Mouse (Mus musculus) cerebral cortex, adult 2 months (tissue): Measurements from ENCODE around the gene Klk4.

Source experiments
- WGBS: fragments of 180-500 bp; shearing (Covaris S2); methylation state at CpG from one replicate; pipeline ENCODE4 v1.1.7; 2018; 5-methylcytosine and 5-hydroxymethylcytosine counted together

The Klk4 gene

DNA sequence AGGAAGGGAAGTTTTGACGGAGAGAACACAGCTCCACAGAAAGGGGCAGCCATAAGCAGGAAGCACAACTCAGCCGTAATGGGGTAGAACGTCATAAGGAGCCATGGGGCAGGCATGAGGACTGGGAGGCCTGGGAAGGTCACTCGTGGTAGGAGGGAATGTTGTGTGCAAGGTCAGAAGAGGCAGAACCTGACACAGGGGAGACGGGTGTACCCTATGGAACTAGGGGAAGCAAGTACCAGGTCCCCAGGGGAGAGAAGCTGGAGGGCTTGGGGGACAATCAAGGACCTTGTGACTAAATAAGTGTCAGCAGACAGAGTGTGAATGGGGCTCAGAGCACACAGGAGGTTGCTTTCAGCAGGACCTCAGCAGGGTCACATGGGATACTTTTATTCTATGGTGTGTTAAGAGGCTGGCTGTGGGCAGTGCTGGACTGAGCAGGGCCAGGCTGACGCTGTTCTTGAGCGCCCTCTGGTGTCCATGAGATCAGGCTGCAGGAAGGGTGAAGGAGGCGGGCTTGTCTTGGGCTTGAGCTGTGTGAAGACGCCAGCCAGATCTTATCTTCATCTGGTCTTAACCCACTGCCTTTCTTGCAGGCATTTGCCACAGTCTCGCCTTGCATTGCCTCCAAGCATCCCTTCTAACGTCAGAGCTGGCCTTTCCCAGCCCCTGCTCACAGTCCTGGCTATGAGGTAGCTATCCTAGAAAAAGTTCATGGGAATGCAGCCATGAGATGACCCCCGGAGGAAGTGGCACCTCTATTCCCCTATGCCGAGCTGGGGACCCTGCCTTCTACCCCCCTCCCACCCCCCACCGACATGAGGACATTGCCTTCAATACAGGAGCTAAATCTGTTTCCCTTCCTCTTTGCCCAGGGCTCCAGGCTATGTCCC is 38.8 kb downstream of the Klk4 start:
- 29% methylated on average over 14 of the region's 14 CpGs for WGBS

DNA sequence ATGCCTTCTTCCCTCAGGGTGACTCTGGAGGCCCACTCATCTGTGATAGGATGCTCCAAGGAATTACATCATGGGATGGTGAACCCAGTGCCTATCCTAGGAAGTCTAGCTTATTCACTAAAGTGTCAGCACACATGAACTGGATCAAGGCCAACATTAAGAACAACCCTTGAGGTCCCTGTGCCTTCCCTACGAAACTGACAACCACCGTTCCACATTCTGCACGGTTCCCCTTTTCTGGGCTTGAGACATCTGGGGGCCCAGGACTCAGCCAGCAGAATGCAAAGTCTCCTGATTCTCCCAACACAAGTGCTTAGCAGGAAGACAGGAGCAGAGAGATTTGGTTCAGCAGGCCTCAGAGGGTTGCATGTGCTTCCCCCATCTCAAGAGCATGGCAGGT is 39.6 kb downstream of the Klk4 start:
- WGBS: 85% methylated on average over 3 of the region's 3 CpGs

DNA sequence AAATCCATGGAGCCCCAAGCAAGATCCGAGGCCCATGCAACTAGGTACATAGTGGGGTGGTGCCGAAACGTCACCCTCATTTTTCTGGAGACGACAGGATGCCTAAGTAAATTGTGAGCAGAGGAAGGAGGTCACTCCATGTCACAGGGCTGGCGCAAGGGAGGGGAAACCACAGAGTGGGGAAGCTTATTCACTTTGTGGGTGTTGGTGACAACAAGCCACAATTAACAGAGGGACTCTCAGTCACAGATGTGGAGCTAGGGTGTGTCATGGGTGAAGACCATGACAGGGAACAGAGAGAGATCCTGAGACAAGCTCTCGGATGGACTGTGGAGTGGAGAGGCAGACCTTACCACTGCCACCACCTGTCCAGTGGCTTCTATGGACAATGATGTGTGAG is 40.1 kb downstream of the Klk4 start:
- 84% methylated on average over 6 of the region's 6 CpGs for WGBS

DNA sequence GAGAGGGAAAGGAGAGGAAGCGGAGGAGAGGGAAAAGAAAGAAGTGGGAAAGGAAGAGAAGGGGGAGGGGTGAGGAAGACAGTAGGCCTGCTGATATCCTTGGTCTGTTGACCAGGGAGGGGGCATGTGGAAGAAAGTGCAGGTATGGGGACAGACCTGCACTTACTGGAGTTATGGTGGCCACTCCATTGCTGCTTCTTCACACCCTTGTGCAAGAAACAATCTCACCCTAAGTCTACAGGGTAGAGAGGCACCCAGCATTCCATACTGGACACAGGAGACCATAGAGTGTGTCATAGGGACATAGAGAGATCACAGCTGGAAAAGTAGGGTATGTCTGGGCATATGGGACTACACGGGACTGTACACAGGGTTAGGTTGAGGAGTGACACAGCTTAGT is 41.0 kb downstream of the Klk4 start:
- WGBS: 88% methylated on average over 2 of the region's 2 CpGs

DNA sequence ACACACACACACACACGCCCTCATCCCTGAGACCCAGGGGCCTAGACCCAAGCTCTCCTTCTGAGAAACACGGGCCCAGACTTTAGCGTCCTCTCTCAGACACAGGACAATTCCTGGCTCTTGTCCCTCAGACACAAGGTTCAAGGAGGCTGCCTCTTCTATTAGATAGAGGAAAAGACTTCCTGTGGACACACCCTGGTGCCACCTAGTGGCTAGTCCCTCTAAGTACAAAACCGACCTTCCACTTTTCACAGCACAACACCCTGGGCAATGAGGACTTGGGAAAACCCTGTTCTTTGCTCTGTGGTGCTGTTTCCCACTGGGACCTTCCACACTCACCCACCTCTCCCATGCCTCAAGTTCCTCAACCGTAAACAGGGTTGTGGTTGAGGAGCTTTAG is 45.0 kb downstream of the Klk4 start:
- WGBS: 79% methylated on average over 5 of the region's 5 CpGs

DNA sequence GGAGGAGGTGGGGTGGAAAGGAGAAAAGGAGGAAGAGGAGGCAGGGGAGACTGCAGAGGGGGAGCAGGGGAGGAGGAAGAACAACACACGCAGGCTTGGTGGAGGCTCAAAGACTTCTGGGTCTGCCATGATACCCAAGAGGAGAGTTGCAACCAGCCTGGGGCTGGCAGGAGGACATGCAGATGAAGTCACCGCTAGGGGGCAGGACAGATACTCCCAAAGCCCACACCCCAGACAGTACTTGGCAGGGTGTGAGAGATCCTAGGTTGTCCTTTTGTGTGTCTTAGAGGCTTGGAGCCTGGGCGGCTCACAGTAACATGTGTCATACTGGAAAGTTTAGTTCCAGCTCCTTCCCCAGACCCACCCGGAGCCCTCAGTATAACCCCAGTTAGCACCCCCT is 47.6 kb downstream of the Klk4 start:
- WGBS: 46% methylated on average over 4 of the region's 4 CpGs

DNA sequence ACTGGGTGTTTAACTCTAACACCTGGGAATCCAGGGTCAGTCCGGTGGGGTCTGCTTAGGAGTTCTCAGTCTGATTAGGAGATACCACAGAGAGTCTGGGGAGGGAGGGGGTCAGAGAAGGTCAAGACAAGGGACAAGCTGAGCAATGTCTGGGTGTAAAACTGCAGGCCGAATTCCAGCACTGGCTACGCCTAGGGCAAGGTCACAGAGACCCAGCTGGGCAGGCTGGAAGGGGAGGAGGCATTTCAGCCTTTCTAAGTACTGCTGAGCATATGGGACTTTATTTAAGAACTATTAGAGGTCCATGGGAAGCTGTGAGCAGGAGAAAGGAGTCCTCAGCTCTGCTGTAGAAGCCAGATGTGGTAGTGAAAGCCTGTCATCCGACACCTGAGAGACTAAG is 51.4 kb downstream of the Klk4 start:
- 72% methylated on average over 4 of the region's 4 CpGs for WGBS

DNA sequence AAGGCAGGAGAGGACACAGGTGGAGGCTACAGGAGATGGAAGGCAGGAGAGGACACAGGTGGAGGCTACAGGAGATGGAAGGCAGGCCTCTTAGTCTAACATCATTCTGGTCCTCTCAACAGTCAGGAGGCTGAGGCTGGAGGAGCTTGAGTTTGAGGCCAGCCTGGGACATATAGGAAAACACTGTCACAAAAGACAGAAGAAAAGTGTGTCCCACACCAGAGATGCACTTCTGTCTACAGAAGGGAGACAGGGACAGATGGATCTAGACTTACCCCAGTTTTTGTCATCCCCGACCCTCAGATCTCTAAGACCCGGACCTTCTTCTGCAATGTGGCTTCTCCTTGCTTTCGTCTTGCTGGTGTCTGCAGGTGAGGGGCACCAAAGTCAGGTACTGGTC is 52.5 kb downstream of the Klk4 start, which contains the start of gene Klk15:
Gene Klk15 (plus strand): TSS at position 301 of the 400 bp plus-strand sequence.
- WGBS: 95% methylated on average over 3 of the region's 3 CpGs

DNA sequence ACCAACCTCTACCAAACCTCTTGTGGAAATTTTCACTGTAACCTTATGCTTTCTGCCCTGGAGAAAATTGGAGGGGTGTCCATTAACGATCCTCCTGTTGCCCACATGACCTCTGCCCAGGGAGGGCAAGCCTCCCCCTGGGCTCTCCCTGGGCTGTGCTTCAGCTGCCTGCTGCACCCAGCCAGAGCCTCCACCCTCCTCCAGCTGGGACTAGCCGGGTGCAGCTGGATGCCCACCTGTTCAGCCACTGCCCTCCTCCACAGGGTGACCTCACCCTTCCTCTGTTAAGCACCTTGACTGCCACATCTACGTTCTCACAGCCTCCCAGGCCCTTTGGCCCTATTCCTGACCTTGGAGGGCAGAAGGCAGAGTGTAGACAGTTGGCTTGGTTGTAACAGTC is 53.8 kb downstream of the Klk4 start:
- 72% methylated on average over 3 of the region's 3 CpGs for WGBS
